Mouse (Mus musculus) lung, embryonic 15.5 days (tissue): ENCODE results near the gene Casz1. TPM values are rescaled to one million over a fixed set of nuclear protein-coding genes. Genes with fewer than 3 reads are reported as not detected.

Source experiments
- ATAC-seq: fragments of 200-750 bp; cut with Nextera tagmentation; 2 replicates; pipeline ENCODE4 v1.8.0; 2017; ENCODE audit warnings: moderate number of reproducible peaks, borderline replicate concordance; ENCODE audit not compliant: low FRiP score, low TSS enrichment; ENCODE audit errors: extremely low read depth
- H3K27ac ChIP-seq: fragments of 300-500 bp; sonication (generic); 2 replicates; pipeline ENCODE4 v1.5.1; 2015; ENCODE audit warnings: moderate library complexity, mild to moderate bottlenecking, inconsistent platforms
- H3K27me3 ChIP-seq: fragments of 300-500 bp; sonication (generic); 2 replicates; pipeline ENCODE4 v1.6.1; 2015; ENCODE audit warnings: inconsistent platforms
- H3K36me3 ChIP-seq: fragments of 300-500 bp; sonication (generic); 2 replicates; pipeline ENCODE4 v1.6.1; 2015; ENCODE audit warnings: inconsistent platforms
- H3K4me1 ChIP-seq: fragments of 300-500 bp; sonication (generic); 2 replicates; pipeline ENCODE4 v1.6.1; 2015; ENCODE audit warnings: inconsistent platforms
- H3K4me2 ChIP-seq: fragments of 300-500 bp; sonication (generic); 2 replicates; pipeline ENCODE4 v1.6.1; 2015; ENCODE audit warnings: inconsistent platforms, mild to moderate bottlenecking, moderate library complexity
- H3K4me3 ChIP-seq: fragments of 300-500 bp; sonication (generic); 2 replicates; pipeline ENCODE4 v1.5.1; 2015; ENCODE audit warnings: mild to moderate bottlenecking, inconsistent platforms
- H3K9ac ChIP-seq: fragments of 300-500 bp; sonication (generic); 2 replicates; pipeline ENCODE4 v1.6.1; 2015; ENCODE audit warnings: inconsistent platforms
- H3K9me3 ChIP-seq: fragments of 300-500 bp; sonication (generic); 2 replicates; pipeline ENCODE4 v1.6.1; 2016; ENCODE audit warnings: inconsistent platforms
- WGBS: fragments of 180-500 bp; shearing (Covaris S2); methylation state at CpG from one replicate; pipeline ENCODE4 v1.1.7; 2015; 5-methylcytosine and 5-hydroxymethylcytosine counted together
- polyA plus RNA-seq: library from polyadenylated mRNA; unstranded; fragments of >200 nt; fragmentation: Nextera tagmentation; extraction: Ambion mirVana; gene quantifications from 2 replicates; pipeline ENCODE4 v1.2.1, GENCODE M21; 2015

The Casz1 gene
- polyA plus RNA-seq, 1 experiment from 2014 or later: 6.5 TPM

- ATAC-seq: no peak
- H3K27ac ChIP-seq: no peak overlapping the region
- H3K36me3 ChIP-seq: no peaks in the 10 kb centered on the region
- H3K9me3 ChIP-seq: no peaks in the 10 kb centered on the region
- no peaks in the 10 kb centered on the region for H3K27me3 ChIP-seq
- H3K4me2 ChIP-seq: no peak overlapping the region
- peaks cover 44% of the 10 kb centered on the region for H3K4me1 ChIP-seq
- H3K4me3 ChIP-seq: no peak overlapping the region
- H3K9ac ChIP-seq: no peak overlapping the region
- 80% methylated on average over 7 of the region's 7 CpGs for WGBS
These were observed 65.3 kb downstream of the Casz1 start for GRCm38 (mm10) chr4:148869566-148869965.

- no peak overlapping the region for H3K4me2 ChIP-seq
- no peak overlapping the region for H3K9ac ChIP-seq
- H3K4me3 ChIP-seq: no peak overlapping the region
- peaks cover 44% of the 10 kb centered on the region for H3K4me1 ChIP-seq
- ATAC-seq: no peak
- 91% methylated on average over 4 of the region's 4 CpGs for WGBS
- no peaks in the 10 kb centered on the region for H3K36me3 ChIP-seq
- H3K27ac ChIP-seq: no peak overlapping the region
- no peaks in the 10 kb centered on the region for H3K9me3 ChIP-seq
- no peaks in the 10 kb centered on the region for H3K27me3 ChIP-seq
These were observed 66.3 kb downstream of the Casz1 start for GRCm38 (mm10) chr4:148870496-148870895.

GRCm38 (mm10) chr4:148871751-148872334 is 67.6 kb downstream of the Casz1 start:
- ATAC-seq: no peak; the same call in 1 of the 2 replicates
- Histone ChIP-seq H3K27me3 (no peaks in the 10 kb centered on the region), H3K4me2 (no peak overlapping the region), H3K4me3 (no peak overlapping the region), H3K9me3 (no peaks in the 10 kb centered on the region), H3K9ac (no peak overlapping the region), H3K27ac (peak overlapping the region; percentile 29; the same call in 1 of the 2 replicates), H3K36me3 (no peaks in the 10 kb centered on the region), H3K4me1 (peaks cover 48% of the 10 kb centered on the region)
- WGBS: 33% methylated on average over 10 of the region's 10 CpGs

DNA sequence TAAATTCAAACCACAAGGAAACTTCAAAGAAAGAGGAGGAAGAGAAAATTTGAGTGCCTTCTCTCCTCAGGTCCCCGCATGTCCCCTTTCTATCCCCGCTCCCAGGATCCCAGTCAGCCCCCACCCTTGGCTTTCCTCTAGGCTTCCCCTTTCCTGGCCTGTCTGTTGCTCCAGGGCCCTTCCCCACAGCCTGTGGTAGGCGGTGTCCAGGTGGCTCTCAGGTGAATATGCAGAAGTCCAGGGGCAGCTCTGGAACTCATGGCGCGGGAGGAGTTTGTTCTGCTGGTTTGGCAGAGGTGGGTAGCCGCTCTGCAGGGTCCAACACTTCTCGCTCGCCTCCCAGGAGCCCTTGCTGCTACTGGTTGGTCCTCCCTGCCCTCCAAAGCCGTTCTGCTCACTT is 68.1 kb downstream of the Casz1 start:
- Histone ChIP-seq H3K4me3 (no peak overlapping the region), H3K4me1 (peaks cover 45% of the 10 kb centered on the region), H3K9ac (no peak overlapping the region), H3K36me3 (no peaks in the 10 kb centered on the region), H3K4me2 (no peak overlapping the region), H3K27me3 (no peaks in the 10 kb centered on the region), H3K27ac (peak overlapping the region; percentile 29), H3K9me3 (no peaks in the 10 kb centered on the region)
- ATAC-seq: no peak
- 59% methylated on average over 9 of the region's 9 CpGs for WGBS

GRCm38 (mm10) chr4:148872783-148873182 is 68.6 kb downstream of the Casz1 start:
- ATAC-seq: no peak
- peaks cover 42% of the 10 kb centered on the region for H3K4me1 ChIP-seq
- peak overlapping the region; percentile 29 for H3K27ac ChIP-seq
- H3K4me2 ChIP-seq: no peak overlapping the region
- no peak overlapping the region for H3K4me3 ChIP-seq
- H3K9ac ChIP-seq: no peak overlapping the region
- 29% methylated on average over 12 of the region's 12 CpGs for WGBS
- no peaks in the 10 kb centered on the region for H3K27me3 ChIP-seq
- H3K9me3 ChIP-seq: no peaks in the 10 kb centered on the region
- H3K36me3 ChIP-seq: no peaks in the 10 kb centered on the region

GRCm38 (mm10) chr4:148876166-148876565 is 71.9 kb downstream of the Casz1 start:
- ATAC-seq: no peak
- peaks cover 52% of the 10 kb centered on the region for H3K4me1 ChIP-seq
- WGBS: 83% methylated on average over 9 of the region's 9 CpGs
- H3K36me3 ChIP-seq: no peaks in the 10 kb centered on the region
- no peak overlapping the region for H3K4me2 ChIP-seq
- 0 out of 2 replicates have a peak, but pooled peaks cover under 1% of the 10 kb centered on the region for H3K27me3 ChIP-seq
- no peak overlapping the region for H3K4me3 ChIP-seq
- H3K9ac ChIP-seq: no peak overlapping the region
- H3K27ac ChIP-seq: no peak overlapping the region
- H3K9me3 ChIP-seq: no peaks in the 10 kb centered on the region

GRCm38 (mm10) chr4:148876867-148877266 is 72.6 kb downstream of the Casz1 start:
- Histone ChIP-seq H3K9ac (no peak overlapping the region), H3K4me2 (no peak overlapping the region), H3K9me3 (no peaks in the 10 kb centered on the region), H3K36me3 (no peaks in the 10 kb centered on the region), H3K27me3 (0 out of 2 replicates have a peak, but pooled peaks cover 4% of the 10 kb centered on the region), H3K27ac (no peak overlapping the region), H3K4me3 (no peak overlapping the region), H3K4me1 (peaks cover 51% of the 10 kb centered on the region)
- WGBS: 62% methylated on average over 8 of the region's 8 CpGs
- ATAC-seq: no peak

DNA sequence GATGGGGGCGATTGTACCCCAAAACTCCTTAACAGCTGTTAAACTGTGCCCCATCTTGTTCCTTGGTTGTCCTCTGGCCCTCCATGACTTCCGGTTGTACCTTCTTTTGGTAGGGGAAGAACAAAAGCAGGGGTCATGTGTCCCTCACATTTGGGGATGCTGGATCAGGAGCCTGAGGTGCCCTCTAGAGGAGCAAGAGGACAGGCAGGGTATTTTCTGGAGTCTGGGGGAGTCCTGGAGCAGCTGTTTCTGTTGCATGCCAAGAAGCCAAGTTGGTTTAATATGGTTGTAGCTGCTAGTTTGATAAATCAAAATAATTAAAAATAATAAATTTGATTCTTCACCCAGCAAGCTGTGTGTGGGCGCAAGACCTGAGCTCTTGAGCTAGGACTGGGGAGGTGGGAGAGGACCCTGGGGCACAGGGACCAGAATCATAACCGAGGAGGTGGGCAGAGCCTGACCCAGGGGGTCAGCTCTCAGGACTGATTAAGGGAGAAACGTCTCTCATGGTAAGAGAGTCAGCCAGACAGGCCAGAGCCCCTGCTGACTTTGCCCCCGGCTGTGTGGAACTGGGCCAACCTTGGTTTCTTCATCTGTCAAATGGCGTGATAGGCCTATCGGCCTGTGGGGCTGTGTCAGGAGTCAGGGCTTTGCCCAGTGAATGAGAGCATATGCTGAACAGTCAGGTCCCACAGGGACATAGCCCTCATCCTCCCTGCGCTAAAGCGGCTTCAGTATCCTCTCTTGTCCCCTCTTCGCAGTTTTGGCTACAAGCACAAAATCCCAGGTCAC is 74.2 kb downstream of the Casz1 start:
- no peak overlapping the region for H3K27ac ChIP-seq
- WGBS: 50% methylated on average over 11 of the region's 11 CpGs
- H3K4me1 ChIP-seq: peaks cover 44% of the 10 kb centered on the region
- no peak overlapping the region for H3K9ac ChIP-seq
- H3K4me3 ChIP-seq: no peak overlapping the region
- H3K27me3 ChIP-seq: 0 out of 2 replicates have a peak, but pooled peaks cover 4% of the 10 kb centered on the region
- no peaks in the 10 kb centered on the region for H3K36me3 ChIP-seq
- H3K4me2 ChIP-seq: no peak overlapping the region
- no peak for ATAC-seq
- no peaks in the 10 kb centered on the region for H3K9me3 ChIP-seq

- Histone ChIP-seq H3K9me3 (no peaks in the 10 kb centered on the region), H3K4me2 (no peak overlapping the region), H3K9ac (no peak overlapping the region), H3K27ac (no peak overlapping the region), H3K4me1 (peaks cover 42% of the 10 kb centered on the region), H3K27me3 (0 out of 2 replicates have a peak, but pooled peaks cover 4% of the 10 kb centered on the region), H3K4me3 (no peak overlapping the region), H3K36me3 (no peaks in the 10 kb centered on the region)
- ATAC-seq: no peak
- WGBS: 42% methylated on average over 11 of the region's 11 CpGs
These were observed 74.9 kb downstream of the Casz1 start for GRCm38 (mm10) chr4:148878984-148879610.

DNA sequence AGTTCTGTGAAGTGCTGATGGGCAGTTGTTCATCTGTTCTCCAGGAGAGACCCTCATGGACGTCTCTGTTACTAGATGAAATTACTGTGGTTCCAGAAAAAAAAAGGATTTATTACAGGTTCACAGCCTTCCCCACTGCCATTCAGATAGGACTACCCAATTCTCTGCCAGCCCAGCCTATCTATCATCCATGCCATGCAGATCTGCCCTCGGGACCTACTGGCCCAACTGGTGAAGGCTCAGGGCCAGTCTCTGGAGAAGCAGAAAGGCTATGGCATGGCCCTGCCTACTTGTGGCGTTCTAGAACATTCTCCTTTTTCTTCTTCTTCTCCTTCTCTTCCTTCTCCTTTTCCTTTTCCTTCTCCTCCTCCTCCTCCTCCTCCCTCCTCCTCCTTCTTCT is 75.4 kb downstream of the Casz1 start:
- Histone ChIP-seq H3K9ac (no peak overlapping the region), H3K27me3 (0 out of 2 replicates have a peak, but pooled peaks cover 4% of the 10 kb centered on the region), H3K36me3 (no peaks in the 10 kb centered on the region), H3K4me3 (no peak overlapping the region), H3K4me1 (peaks cover 42% of the 10 kb centered on the region), H3K4me2 (no peak overlapping the region), H3K9me3 (no peaks in the 10 kb centered on the region), H3K27ac (no peak overlapping the region)
- ATAC-seq: no peak
- 82% methylated on average over 3 of the region's 3 CpGs for WGBS

- Histone ChIP-seq H3K9me3 (no peaks in the 10 kb centered on the region), H3K4me3 (no peak overlapping the region), H3K4me2 (no peak overlapping the region; the same call in 1 of the 2 replicates), H3K36me3 (no peaks in the 10 kb centered on the region), H3K9ac (no peak overlapping the region), H3K27me3 (0 out of 2 replicates have a peak, but pooled peaks cover 4% of the 10 kb centered on the region), H3K4me1 (peaks cover 49% of the 10 kb centered on the region), H3K27ac (peak overlapping the region; percentile 26)
- 29% methylated on average over 17 of the region's 17 CpGs for WGBS
- no peak for ATAC-seq
These were observed 76.9 kb downstream of the Casz1 start for GRCm38 (mm10) chr4:148881001-148881669.
